Mouse (Mus musculus) bone marrow macrophage, adult 2 months (primary cell): ENCODE data around the gene Tmem120b.

Experiments used
- CTCF ChIP-seq: IDR thresholded peaks from 2 replicates; pipeline ENCODE4 v1.5.1; 2012; ENCODE audit warnings: low read depth, mild to moderate bottlenecking, low read length, moderate library complexity
- POLR2A ChIP-seq: IDR thresholded peaks from 2 replicates; pipeline ENCODE4 v1.6.1; 2012; ENCODE audit warnings: mild to moderate bottlenecking, low read depth, low read length, borderline replicate concordance

DNA sequence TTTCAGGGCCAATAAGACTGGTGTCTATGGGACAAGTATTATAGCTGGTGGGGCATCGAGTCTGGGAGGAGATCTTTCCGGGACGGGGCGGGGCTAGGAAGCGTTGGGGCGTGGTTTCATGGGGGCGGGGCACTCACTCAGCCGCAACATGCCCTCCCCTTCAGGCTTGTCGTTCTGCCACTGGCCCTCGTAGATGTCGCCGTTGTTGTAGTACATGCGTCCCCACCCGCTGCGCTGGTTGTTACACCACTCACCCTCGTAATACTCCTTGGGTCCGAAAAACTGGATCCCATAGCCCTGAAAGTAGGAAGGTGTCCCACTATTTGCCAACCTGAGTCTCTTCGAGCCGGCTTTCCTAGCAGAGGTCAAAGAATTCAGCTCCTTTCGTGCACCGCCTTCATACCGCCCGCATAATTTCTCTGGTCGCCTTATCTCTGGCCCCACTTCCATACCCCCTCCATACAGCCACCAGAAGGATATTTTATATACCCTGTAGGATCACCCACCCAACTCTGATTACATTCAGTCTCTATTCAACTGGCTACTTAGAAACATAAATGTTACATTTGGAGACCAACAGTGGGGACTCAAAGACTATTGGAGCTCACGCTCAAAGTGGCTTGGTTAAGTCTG lies 29.0 kb upstream of the Tmem120b start:
- TF ChIP-seq POLR2A (no peak), CTCF (no peak)
